Mouse (Mus musculus) kidney, postnatal 10 days (tissue): Measurements from ENCODE around the gene Lgi4.

Experiments
- DNase-seq: peaks from one replicate; pipeline ENCODE4 v3.0.0; 2021; ENCODE audit warnings: mixed read lengths

The Lgi4 gene

DNA sequence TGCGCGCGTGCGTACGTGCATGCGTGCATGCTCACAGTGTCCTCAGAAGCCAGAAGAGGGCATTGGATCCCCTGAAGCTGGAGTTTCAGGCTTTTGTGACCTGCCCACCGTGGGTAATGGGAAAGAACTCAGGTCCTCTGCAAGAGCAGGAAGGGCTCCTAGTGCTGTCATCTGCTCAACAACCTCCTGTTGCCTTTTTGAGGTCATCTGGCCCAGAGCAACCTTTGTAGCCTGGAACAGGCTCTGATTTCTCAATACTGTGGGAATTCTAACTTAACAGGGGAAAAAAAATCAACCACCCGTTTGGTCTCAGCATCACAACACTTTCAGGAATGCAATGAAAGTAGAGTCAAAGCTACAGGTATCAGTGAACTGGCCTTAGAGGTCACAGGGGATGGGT, 20.5 kb downstream of the Lgi4 start:
- no peak for DNase-seq

DNA sequence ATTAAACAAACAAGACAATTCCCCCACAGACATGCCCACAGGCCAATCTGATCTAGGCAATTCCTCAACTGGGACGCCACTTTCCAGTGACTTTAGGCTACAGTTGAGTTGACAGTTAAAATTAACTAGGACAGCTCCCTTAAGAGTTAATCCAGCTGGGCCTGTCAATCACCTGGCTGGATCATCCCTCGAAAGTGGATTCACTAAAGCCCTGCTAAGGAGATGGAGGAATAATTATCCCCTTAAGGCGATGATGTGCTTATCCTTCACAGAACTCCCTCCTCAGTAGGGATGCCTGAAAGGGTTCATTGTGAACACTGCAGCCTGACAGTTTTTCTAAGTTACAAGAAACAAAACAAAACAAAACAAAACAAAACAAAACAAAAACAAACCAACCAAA, 21.5 kb downstream of the Lgi4 start:
- DNase-seq = no peak

GRCm38 (mm10) chr7:31081106-31081505, 22.0 kb downstream of the Lgi4 start:
- DNase-seq = no peak

DNA sequence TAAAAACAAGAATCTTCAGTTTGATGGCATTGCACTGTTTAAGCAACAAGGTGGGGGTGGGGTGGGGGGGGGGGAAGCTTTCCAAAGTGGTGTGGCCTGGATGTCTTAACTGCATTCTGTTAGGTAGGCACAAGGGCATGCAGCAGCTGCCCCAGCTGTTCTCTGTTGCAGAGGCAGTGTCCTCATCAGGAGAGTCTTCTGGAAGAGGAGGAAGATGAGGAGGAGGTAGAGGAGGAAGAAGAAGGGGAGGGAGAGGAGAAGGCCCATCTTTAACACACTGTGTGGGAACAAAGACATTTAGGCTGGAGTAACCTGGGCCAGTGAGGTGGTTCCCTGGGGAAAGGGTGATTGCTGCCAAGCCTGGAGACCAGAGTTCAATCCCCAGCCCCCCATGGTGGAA, 23.0 kb downstream of the Lgi4 start:
- DNase-seq = no peak

DNA sequence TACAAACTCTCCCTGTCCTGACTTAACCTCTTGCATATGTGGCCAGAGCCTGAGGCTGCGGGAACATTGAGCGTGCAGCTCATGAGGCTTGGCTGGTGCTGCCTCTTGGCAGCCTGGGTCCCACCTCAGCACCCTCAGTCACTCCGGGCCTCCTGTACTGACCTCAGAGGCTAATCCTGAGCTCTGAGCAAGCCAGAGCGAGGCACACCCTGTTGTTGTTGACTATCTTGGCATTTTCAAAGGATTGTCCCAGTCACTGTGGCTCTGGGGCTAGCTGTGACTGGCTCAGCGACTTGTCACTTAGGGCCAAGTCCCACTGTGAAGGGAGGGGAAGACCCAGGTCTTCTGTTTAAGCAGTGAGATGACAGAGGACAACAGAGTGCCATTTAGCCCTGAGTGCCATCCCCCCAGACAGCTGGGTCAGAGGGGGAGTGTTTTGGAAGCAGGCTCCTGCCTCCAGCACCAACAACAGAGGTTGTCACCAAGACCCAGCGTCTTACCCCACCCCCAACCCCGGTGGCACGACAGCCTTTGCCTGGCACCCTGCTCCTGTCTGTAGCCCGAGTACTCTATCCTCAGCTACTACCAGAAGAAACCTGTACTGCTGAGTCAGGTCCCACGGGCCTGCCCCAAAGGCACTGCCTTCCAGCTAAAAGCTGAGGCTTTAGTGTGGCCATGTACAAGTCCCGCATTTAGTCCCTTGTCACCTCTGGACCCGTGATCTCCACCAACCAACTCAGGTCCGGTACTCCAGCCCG, 23.9 kb downstream of the Lgi4 start:
- peak; percentile 47 for DNase-seq

DNA sequence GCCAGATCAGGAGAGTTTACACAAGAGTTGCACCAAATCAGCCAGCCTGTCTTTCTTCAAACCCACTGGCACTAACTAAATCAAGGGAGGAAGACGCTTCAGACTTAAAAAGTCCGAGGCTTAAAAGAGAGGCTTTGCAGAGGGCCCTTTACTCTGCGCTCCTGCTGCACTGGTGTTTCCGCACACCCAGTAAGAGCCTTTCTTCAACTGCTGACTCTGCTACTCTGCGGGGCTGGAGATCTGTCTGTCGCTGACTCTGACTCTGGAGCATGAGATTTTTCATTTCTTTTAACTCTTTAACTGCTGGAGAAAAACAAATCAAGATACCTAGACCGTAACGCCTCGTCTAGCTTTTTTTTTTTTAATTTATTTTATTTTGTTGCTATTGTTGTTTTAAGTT, 25.0 kb downstream of the Lgi4 start:
- DNase-seq = peak; percentile 45

DNA sequence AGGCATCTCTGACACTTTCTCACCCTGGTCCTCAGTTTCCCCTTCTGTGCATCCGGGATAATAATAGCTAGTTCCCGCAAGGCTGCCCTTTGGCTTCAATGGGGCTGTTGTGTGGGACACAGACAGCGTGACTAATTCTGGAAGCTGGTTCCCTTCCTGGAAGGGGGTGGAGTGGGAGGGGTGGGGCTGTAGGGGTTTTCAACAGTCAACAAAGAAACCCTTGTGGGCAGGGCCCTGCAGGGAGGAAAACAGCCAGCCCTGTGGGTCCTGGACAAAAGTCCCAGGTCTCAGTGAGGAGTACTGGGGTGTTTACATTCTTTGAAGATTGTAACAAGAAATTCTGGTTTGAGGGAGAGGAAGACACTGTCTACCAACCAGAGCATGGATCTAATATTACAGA, 26.0 kb downstream of the Lgi4 start:
- peak; percentile 58 for DNase-seq

- no peak for DNase-seq
Measured at GRCm38 (mm10) chr7:31086175-31086755, 27.1 kb downstream of the Lgi4 start.

GRCm38 (mm10) chr7:31087262-31087661, 28.1 kb downstream of the Lgi4 start:
- DNase-seq = no peak

GRCm38 (mm10) chr7:31088206-31088605, 29.1 kb downstream of the Lgi4 start:
- DNase-seq = no peak

DNA sequence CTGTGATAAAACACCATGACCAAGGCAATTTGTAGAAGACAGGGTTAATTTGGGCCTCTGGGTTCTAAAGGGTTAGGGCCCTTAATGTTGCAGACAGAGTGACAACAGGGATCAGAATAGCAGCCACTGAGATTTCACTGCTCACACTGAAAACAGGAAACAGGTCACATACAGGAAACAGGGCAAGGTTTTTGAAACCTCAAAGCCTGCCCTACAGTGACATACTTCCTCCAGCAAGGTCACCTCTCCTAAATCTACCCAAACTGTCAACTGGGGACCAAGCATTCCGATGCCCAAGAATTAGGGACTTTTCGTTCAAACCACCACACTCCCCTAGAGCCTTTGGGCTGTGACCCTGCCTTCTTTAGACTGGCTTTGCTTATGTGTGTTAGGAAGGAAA, 30.6 kb downstream of the Lgi4 start:
- DNase-seq = no peak

DNA sequence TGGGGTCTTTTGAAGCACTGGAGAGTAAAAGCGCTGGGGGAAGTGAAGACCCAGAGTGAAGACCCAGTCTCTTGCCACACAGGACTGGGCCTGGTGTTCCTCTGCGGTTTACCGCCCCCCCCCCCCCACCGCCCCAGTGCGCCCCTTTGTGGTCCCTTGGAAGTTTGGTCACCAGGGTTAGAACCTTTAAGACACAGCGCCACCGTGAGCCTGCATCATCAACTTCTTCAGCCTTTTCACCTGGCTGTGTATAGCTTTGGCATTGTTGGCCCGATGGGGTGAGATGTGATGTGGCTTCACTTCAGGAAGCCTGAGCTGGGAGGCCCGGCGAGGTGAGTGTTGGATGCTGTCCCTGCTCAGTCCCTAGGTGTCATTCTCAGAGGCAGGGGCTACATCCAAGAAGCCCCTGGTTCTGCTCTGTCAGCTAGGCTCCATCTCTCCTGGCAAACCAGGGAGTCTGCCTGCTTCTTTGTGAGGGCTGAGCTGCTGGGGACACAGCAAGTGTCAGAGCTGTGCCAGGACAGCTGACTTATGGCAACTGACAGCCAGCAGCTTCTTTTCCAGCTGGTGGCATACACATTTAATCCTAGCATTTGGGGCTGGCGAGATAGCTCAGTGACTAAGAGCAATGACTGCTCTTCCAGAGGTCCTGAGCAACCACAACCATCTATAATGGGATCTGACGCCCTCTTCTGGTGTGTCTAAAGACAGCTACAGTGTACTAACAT, 35.8 kb downstream of the Lgi4 start:
- DNase-seq = no peak

GRCm38 (mm10) chr7:31096892-31097564, 37.9 kb downstream of the Lgi4 start:
- DNase-seq = no peak

DNA sequence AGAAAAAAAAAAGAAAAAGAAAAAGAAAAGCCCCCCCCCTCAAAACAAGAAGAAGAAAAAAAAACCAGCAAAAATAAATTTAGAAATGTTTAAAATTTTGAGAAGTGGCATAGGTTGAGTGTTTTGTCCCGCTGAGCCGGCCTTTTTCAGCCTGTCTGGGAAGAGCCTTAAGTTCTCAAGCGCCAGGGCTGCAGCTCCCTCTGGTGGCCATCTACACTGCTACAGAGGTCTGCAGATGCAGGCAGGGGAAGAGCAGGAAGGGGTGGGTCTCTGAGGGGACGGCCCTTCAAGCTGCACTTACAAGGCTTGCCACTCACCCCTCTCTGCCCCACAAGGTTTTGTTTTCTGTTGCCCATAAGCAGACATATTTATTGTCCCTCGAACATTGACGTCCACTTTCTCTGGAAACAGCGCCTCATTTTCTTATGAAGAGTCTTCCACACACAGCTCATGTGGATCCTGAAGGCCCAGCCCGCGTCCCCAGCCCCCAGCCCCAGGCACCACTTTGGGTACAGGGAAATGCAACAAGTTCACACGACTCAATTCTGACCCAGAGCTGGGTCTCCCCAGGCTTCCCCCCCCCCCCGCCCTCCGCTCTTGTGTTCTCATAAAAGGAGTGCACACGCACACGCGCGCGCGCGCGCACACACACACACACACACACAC, 38.6 kb downstream of the Lgi4 start:
- peak; percentile 97 for DNase-seq

DNA sequence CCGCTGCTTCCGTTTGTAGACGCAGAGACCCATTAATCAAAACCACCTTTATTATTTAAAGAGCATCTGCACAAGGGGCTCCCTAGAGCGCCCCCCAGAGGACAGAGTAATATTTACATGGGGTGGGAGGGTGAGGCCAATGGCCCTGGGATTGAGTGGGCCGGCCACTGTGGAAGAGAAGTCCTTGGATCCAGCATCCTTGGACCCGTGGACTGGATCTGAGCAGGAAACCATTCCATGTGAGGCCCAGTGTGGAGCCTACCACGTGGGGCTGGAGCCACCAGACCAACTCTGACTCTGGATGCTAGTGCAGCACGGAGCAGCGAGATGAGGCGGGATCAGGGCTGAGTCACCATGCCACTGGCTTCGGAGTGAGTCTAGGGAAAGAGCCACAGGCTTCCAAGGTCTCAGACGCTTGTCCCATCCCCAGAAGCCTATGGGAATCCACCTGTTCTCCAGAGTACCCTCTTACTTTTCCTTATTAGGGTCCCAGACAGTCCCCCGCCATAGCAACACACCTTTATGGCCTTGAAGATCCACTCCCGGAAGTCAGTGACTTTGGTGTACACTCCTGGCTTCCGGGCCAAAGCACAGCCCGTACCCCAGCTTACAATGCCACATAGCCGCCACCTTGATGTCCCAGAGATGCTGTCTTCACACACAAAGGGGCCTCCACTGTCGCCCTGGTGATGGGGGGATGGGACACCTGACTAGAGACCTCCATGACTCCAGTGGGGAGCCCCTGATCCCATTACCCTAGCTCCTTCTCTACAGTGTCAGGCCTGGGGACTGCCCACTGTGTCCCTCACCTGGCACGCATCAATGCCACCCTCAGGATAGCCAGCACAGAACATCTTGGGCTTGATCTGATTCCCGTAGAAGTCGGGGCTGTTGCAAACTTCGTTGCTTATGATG, 39.8 kb downstream of the Lgi4 start:
- peak; percentile 53 for DNase-seq

DNA sequence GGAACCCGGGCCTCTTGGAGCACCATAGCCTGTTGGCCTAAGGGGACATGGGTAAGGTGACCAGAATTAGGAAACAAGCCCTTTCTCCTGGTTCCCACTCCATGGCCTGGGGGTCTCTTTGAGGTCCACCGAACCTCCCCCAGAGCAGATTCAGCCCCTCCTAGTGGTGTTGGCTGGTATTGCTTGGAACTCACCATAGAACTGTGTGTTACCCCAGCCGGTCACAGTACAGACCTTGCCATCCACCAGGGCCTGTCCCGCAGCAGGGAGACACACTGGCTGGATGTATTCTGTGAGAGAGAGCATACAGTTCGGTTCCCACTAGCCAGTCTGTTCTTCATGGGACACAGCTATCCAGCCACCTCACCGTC, 40.5 kb downstream of the Lgi4 start:
- DNase-seq = no peak

- no peak for DNase-seq
Measured at GRCm38 (mm10) chr7:31100786-31101185, 41.6 kb downstream of the Lgi4 start.

- peak; percentile 81 for DNase-seq
Measured at GRCm38 (mm10) chr7:31105061-31105768, 46.1 kb downstream of the Lgi4 start.

- no peak for DNase-seq
Measured at GRCm38 (mm10) chr7:31106166-31106565, 47.0 kb downstream of the Lgi4 start.

- DNase-seq = no peak
Measured at GRCm38 (mm10) chr7:31107781-31108180, 48.6 kb downstream of the Lgi4 start.

- peak; percentile 84 for DNase-seq
Measured at GRCm38 (mm10) chr7:31109091-31109490, 49.9 kb downstream of the Lgi4 start.
